Mouse (Mus musculus) thymus, adult 2 months (tissue): ENCODE data around the gene Clmp.

Experiments used
- CTCF ChIP-seq: fragments of 200-500 bp; IDR thresholded peaks from 2 replicates; pipeline ENCODE4 v1.5.1; 2012; ENCODE audit warnings: mild to moderate bottlenecking, control low read depth, low read length, moderate library complexity, borderline replicate concordance; ENCODE audit not compliant: control insufficient read depth, poor library complexity, insufficient read depth; ENCODE audit errors: extremely low read depth
- POLR2A ChIP-seq: fragments of 200-500 bp; IDR thresholded peaks from 2 replicates; pipeline ENCODE4 v1.6.1; 2012; ENCODE audit warnings: mild to moderate bottlenecking, low read length, control low read depth, moderate library complexity; ENCODE audit not compliant: control insufficient read depth, poor library complexity, insufficient read depth; ENCODE audit errors: extremely low read depth

- no peak for TF ChIP-seq POLR2A
- no peak for TF ChIP-seq CTCF
Observed at GRCm38 (mm10) chr9:40704364-40705276, 18.9 kb downstream of the Clmp start.
